Mouse (Mus musculus) gastrocnemius, postnatal 4 days (tissue): ENCODE measurements at regions not wholly inside any gene's neighbourhood (a gene's known extent, or its start where the extent isn't known, plus 50 kb on each side); places are given as distances from the start of the nearest gene placed in this dataset.
"Not testable (repeated sequence)": the region's sequence is repeated elsewhere in the genome, so short reads cannot be mapped to it uniquely, and the experiment has no call there.

Source experiments
- DNase-seq, 2 experiments: peaks; one replicate each; pipeline ENCODE4 v3.0.0; 2021 to 2022; ENCODE audit warnings: low spot score in 2 of 2, mixed read lengths in 2 of 2

- DNase-seq = no peak
Measured at GRCm38 (mm10) chr13:72448458-72449058, 180.1 kb upstream of the Irx2 start.

DNA sequence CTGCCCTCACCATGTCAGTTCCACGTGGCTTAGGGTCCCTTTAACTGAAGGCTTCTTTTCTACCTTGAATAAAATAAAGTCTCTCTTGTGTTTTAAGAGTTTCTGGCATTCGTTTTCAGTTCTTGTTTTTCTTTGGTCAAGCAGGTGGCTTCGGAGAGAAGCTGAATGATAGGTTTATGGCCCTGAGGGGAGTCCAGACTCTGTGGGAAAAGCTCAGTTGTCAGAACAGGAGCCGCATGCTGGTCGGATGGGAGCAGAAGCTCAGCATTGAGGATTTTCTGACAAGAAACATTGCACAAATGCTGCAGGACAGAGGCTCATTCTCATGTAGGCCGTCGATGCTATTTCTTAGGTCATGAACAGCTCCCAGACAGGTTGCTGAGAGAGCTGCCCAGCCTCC is 133.3 kb upstream of the Irx2 start:
- DNase-seq = no peak

DNA sequence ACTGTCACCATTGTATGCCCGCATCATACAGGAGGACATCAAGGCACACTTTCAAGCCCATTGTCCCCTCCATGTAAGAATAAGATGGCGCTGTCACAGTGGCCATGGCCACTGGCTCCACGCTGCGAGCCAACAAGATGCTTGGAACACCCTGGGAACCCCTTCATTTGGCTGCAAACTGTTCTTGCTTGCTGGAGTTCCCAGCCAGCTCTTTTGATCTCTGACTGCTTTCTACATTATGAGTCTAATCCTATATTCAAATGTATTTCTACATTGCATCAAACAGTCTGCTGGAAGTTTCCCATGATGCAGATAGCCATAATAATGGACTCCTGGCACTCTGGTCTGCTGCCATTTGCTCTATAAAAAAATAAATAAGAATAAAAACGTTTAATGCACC is 131.6 kb upstream of the Irx2 start:
- DNase-seq = no peak

DNA sequence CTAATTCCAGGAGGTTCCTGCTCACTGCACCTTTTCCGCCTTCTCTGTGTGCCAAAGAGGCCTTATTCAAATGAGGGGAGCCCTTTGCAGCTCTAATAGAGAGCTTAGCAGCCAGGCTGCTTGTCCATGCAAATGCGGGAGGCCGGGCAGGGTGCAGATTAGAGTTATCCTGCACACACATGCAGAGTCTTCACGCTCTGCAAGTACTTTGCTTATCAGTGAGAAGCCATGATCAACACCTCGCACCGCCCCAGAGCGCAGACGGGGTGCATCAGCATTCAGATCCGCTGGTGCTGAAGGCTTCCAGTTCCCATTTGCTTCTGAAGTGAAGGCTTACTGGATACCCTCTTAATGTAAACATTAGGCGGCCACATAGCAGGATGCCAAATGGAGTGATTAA is 131.1 kb upstream of the Irx2 start:
- no peak for DNase-seq

GRCm38 (mm10) chr13:72505954-72506353 is 122.7 kb upstream of the Irx2 start:
- DNase-seq = no peak

DNA sequence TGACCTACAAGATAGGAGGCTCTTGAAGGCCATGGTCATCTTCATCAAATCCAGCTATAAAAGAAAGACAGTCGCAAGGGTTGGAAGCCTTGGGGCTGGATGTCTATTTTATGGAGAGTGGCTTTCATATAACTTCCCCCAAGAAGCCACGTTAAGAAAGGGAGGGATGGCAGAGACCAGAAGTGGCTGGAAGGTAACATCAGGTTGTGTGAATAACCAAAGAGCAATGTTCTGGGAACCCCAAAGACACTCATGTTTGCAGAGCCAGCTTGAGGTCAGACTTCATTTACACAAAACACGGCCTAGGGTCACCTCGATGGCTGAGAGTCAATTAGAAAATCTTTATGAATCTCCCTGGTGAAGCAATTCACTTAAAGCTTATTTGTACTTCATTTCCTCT is 90.0 kb upstream of the Irx2 start:
- DNase-seq = no peak

DNA sequence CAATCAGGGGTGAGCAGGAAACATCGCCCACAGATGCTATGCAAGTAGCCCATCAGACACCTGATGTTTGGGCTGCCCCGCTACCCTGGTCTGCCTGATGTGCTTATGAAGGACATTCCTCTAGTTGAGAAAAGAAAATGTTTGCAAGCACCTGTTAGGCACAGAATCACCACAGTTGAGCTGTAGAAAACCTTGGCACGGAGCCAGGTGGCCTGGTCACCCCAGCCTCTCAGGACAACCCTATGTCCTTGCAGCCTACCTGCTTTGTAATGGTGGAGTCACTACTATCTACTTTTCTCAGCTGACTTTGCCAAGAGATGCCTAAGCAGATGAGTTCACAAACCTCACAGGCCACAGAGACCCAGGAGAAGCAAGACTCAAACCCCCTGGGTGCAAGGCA is 86.9 kb upstream of the Irx2 start:
- DNase-seq = no peak

DNA sequence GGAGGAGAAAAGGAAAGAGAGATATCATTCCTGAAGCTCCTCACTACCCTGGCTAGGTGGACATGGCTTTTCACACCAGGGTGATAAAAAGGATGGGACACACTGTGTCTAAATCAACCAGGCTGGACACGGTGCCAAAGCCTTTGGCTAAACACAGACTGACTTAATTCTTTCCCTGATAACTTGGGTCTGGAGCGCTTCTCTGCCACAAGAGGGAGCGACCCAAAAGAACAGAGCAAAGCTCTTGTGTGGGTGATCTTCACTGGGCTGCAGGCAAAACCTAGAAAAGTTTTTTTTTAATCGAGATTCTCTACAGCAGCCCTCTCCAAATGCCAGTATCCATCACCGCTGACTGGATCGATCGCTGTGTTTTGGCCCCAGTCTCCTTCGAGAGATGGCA is 70.7 kb upstream of the Irx2 start:
- DNase-seq = no peak

- DNase-seq = no peak
Measured at GRCm38 (mm10) chr13:72571871-72572270, 56.7 kb upstream of the Irx2 start.

- no peak for DNase-seq
Measured at GRCm38 (mm10) chr13:72572846-72573245, 55.8 kb upstream of the Irx2 start.

GRCm38 (mm10) chr13:72574126-72574525 is 54.5 kb upstream of the Irx2 start:
- not testable (repeated sequence) for DNase-seq

GRCm38 (mm10) chr13:72576485-72576884 is 52.1 kb upstream of the Irx2 start:
- no peak for DNase-seq

GRCm38 (mm10) chr13:72578416-72578815 is 50.2 kb upstream of the Irx2 start:
- no peak for DNase-seq
